Mouse (Mus musculus): Measurements from ENCODE around the gene Dennd5a. TPM values are rescaled to one million over a fixed set of nuclear protein-coding genes. Genes with fewer than 3 reads are reported as not detected.
"Not testable (repeated sequence)": the region's sequence is repeated elsewhere in the genome, so short reads cannot be mapped to it uniquely, and the experiment has no call there.

Gene Dennd5a
- 100 to 1,000 TPM; 139 to 164 TPM for total RNA-seq (2021)
- long read RNA-seq, full-length matches to known transcripts, result 32 of 61 reads
- long read RNA-seq, partial matches to known transcripts, result 25 of 61 reads
- long read RNA-seq, other reads (novel, unspliced or antisense), result 4 of 61 reads

- peak; percentile 26 to 84 for DNase-seq (ENCODE audit: low spot score in 2 of 2)
Measured at GRCm38 (mm10) chr7:109959716-109960612, at the start of gene Dennd5a. Gene Dennd5a, minus strand, starts transcription at chr7:109960470.

- no peak for DNase-seq (ENCODE audit: low spot score in 2 of 2)
Measured at GRCm38 (mm10) chr7:110009084-110009483, 48.8 kb upstream of the Dennd5a start.

GRCm38 (mm10) chr7:110008513-110008912 lies 48.2 kb upstream of the Dennd5a start:
- no peak for DNase-seq (ENCODE audit: low spot score in 2 of 2)

- no peak for DNase-seq (ENCODE audit: low spot score in 2 of 2)
Measured at GRCm38 (mm10) chr7:110006471-110007195, 46.4 kb upstream of the Dennd5a start.

GRCm38 (mm10) chr7:110005976-110006375 lies 45.7 kb upstream of the Dennd5a start:
- no peak for DNase-seq (ENCODE audit: low spot score in 2 of 2)

GRCm38 (mm10) chr7:110002968-110003367 lies 42.7 kb upstream of the Dennd5a start:
- DNase-seq (ENCODE audit: low spot score in 2 of 2), result peak; percentile 10 to 29

- no peak for DNase-seq (ENCODE audit: low spot score in 2 of 2)
Measured at GRCm38 (mm10) chr7:110002092-110002491, 41.8 kb upstream of the Dennd5a start.

- no peak for DNase-seq (ENCODE audit: low spot score in 2 of 2)
Measured at GRCm38 (mm10) chr7:109998388-109998787, 38.1 kb upstream of the Dennd5a start.

- DNase-seq (ENCODE audit: low spot score in 2 of 2), result no peak
Measured at GRCm38 (mm10) chr7:109993157-109993959, 33.1 kb upstream of the Dennd5a start.

- no peak for DNase-seq (ENCODE audit: low spot score in 2 of 2)
Measured at GRCm38 (mm10) chr7:109991286-109991685, 31.0 kb upstream of the Dennd5a start.

GRCm38 (mm10) chr7:109986775-109987174 lies 26.5 kb upstream of the Dennd5a start, which contains the start of gene Tmem41b:
Gene Tmem41b, minus strand, starts transcription at chr7:109986929.
- not testable (repeated sequence) for DNase-seq (ENCODE audit: low spot score in 2 of 2)

GRCm38 (mm10) chr7:109986133-109986669 lies 25.9 kb upstream of the Dennd5a start:
- DNase-seq (ENCODE audit: low spot score in 2 of 2), result peak; percentile 97 to 99

GRCm38 (mm10) chr7:109985661-109986132 lies 25.4 kb upstream of the Dennd5a start:
- DNase-seq (ENCODE audit: low spot score in 2 of 2), result no peak

- not testable (repeated sequence) for DNase-seq (ENCODE audit: low spot score in 2 of 2)
Measured at GRCm38 (mm10) chr7:109984608-109985007, 24.3 kb upstream of the Dennd5a start.

GRCm38 (mm10) chr7:109977131-109977530 lies 16.9 kb upstream of the Dennd5a start:
- not testable (repeated sequence) for DNase-seq (ENCODE audit: low spot score in 2 of 2)

GRCm38 (mm10) chr7:109975966-109976715 lies 15.9 kb upstream of the Dennd5a start:
- DNase-seq (ENCODE audit: low spot score in 2 of 2), result no peak

GRCm38 (mm10) chr7:109969542-109969941 lies 9.3 kb upstream of the Dennd5a start:
- DNase-seq (ENCODE audit: low spot score in 2 of 2), result no peak

- DNase-seq (ENCODE audit: low spot score in 2 of 2), result peak; percentile 57 to 71
Measured at GRCm38 (mm10) chr7:109968924-109969450, 8.7 kb upstream of the Dennd5a start.

GRCm38 (mm10) chr7:109967805-109968579 lies 7.7 kb upstream of the Dennd5a start:
- DNase-seq (ENCODE audit: low spot score in 2 of 2), result peak; percentile 48 to 60

Measured in layer of hippocampus, postnatal 10 days (tissue).